Mouse (Mus musculus): Measurements from ENCODE around the gene Ppp1r8. TPM values are rescaled to one million over a fixed set of nuclear protein-coding genes. Genes with fewer than 3 reads are reported as not detected.

Gene Ppp1r8
- polyA plus RNA-seq, 1 experiment from 2014 or later: 56.8 TPM

GRCm38 (mm10) chr4:132816855-132817254 is 26.1 kb downstream of the Ppp1r8 start:
- Histone ChIP-seq H3K4me1 (ENCODE audit: control insufficient read depth, insufficient read depth, low read length) (no peaks in the 10 kb centered on the region), H3K27me3 (ENCODE audit: control insufficient read depth, insufficient read depth, low read length) (no peaks in the 10 kb centered on the region), H3K4me3 (replicated peaks; ENCODE audit: low read depth, low read length) (no peak overlapping the region), H3K4me2 (ENCODE audit: low read length) (no peak overlapping the region), H3K27ac (replicated peaks; ENCODE audit: low read depth, low read length) (no peak overlapping the region), H3K36me3 (ENCODE audit: control insufficient read depth, insufficient read depth, low read length) (no peaks in the 10 kb centered on the region), H3K9ac (replicated peaks; ENCODE audit: low read length) (no peak overlapping the region), H3K9me3 (ENCODE audit: control insufficient read depth, low read length) (0 out of 2 replicates have a peak, but pooled peaks cover 3% of the 10 kb centered on the region)
- DNase-seq (no peak), ATAC-seq (ENCODE audit: low FRiP score, low TSS enrichment) (no peak)
- WGBS: 66% methylated on average over 2 of the region's 2 CpGs

DNA sequence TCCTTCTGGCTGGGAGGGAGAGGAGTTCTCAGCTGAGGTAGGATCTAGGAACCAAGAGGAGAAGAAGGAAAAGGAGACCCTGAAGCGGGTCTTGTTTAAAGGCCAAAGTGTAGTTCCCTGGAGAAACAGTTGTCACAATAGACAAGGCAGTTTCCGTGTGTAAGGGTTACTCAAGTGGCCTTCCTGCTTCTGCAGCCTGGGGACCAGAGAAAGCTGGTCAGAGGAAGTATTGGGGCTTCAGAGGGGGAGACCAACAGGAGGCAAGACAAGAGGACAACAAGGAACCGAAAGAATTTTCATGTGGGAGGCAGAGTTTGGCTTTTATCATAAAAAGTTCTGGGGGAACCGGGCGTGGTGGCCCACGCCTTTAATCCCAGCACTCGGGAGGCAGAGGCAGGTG is 26.6 kb downstream of the Ppp1r8 start:
- Histone ChIP-seq H3K9ac (replicated peaks; ENCODE audit: low read length) (no peak overlapping the region), H3K27me3 (ENCODE audit: control insufficient read depth, insufficient read depth, low read length) (no peaks in the 10 kb centered on the region), H3K4me1 (ENCODE audit: control insufficient read depth, insufficient read depth, low read length) (no peaks in the 10 kb centered on the region), H3K27ac (replicated peaks; ENCODE audit: low read depth, low read length) (no peak overlapping the region), H3K4me3 (replicated peaks; ENCODE audit: low read depth, low read length) (no peak overlapping the region), H3K4me2 (ENCODE audit: low read length) (no peak overlapping the region), H3K36me3 (ENCODE audit: control insufficient read depth, insufficient read depth, low read length) (no peaks in the 10 kb centered on the region), H3K9me3 (ENCODE audit: control insufficient read depth, low read length) (0 out of 2 replicates have a peak, but pooled peaks cover 3% of the 10 kb centered on the region)
- ATAC-seq (ENCODE audit: low FRiP score, low TSS enrichment) (no peak), DNase-seq (no peak)
- 83% methylated on average over 7 of the region's 7 CpGs for WGBS

DNA sequence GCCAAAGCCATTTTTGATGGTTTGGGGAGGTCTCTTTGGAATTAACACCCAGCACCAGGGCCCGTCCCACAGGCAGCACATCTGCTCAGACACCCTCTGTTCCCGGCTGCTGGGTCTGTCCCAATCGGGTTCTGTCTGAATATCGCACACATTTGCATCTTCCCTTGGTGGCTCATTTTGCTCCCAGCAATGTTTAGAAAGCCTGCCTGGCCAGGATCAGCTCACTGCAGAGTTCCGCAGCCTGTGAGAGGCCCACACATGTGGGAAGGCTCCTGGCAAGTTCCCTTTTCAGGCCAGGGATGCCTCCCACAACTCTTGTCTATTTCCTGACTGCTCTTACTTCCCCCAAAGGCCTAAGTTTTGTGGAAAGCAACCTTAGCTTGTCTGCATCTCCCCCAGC is 33.3 kb downstream of the Ppp1r8 start:
- Histone ChIP-seq H3K4me3 (replicated peaks; ENCODE audit: low read depth, low read length) (no peak overlapping the region), H3K4me1 (ENCODE audit: control insufficient read depth, insufficient read depth, low read length) (no peaks in the 10 kb centered on the region), H3K27ac (replicated peaks; ENCODE audit: low read depth, low read length) (no peak overlapping the region), H3K27me3 (ENCODE audit: control insufficient read depth, insufficient read depth, low read length) (no peaks in the 10 kb centered on the region), H3K36me3 (ENCODE audit: control insufficient read depth, insufficient read depth, low read length) (no peaks in the 10 kb centered on the region), H3K4me2 (ENCODE audit: low read length) (no peak overlapping the region), H3K9ac (replicated peaks; ENCODE audit: low read length) (no peak overlapping the region), H3K9me3 (ENCODE audit: control insufficient read depth, low read length) (no peaks in the 10 kb centered on the region; the same call in 1 of the 2 replicates)
- ATAC-seq (ENCODE audit: low FRiP score, low TSS enrichment): no peak
- 91% methylated on average over 5 of the region's 5 CpGs for WGBS
- DNase-seq: no peak

GRCm38 (mm10) chr4:132807771-132808641 is 35.0 kb downstream of the Ppp1r8 start:
- Histone ChIP-seq H3K27me3 (ENCODE audit: control insufficient read depth, insufficient read depth, low read length) (no peaks in the 10 kb centered on the region), H3K9me3 (ENCODE audit: control insufficient read depth, low read length) (no peaks in the 10 kb centered on the region; the same call in 1 of the 2 replicates), H3K9ac (replicated peaks; ENCODE audit: low read length) (no peak overlapping the region), H3K36me3 (ENCODE audit: control insufficient read depth, insufficient read depth, low read length) (no peaks in the 10 kb centered on the region), H3K4me3 (replicated peaks; ENCODE audit: low read depth, low read length) (no peak overlapping the region), H3K4me1 (ENCODE audit: control insufficient read depth, insufficient read depth, low read length) (no peaks in the 10 kb centered on the region), H3K4me2 (ENCODE audit: low read length) (no peak overlapping the region), H3K27ac (replicated peaks; ENCODE audit: low read depth, low read length) (no peak overlapping the region)
- DNase-seq: no peak
- WGBS: 78% methylated on average over 5 of the region's 5 CpGs
- no peak for ATAC-seq (ENCODE audit: low FRiP score, low TSS enrichment)

DNA sequence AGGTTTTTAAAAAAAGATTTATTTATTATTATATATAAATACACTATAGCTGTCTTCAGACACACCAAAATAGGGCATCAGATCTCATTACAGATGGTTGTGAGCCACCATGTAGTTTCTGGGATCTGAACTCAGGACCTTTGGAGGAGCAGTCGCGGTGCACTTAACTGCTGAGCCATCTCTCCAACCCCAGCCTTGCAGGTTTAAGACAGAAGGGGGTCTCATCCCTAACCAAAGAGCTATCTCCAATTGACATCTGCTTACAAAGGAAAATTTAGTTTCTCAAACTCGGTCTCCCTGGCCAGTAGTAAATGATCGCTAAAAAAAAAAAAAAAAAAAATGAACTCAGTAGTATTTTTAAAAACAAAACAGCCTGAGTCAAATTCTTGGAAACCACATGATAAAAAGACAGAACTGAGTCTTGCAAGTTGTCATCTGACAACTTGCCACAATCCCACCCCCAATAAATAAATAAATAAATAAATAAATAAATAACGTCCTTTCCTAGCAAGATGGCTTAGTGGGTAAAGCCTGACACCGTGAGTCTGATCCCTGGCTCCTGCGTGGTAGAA is 36.3 kb downstream of the Ppp1r8 start:
- H3K27me3 ChIP-seq (ENCODE audit: control insufficient read depth, insufficient read depth, low read length): no peaks in the 10 kb centered on the region
- no peaks in the 10 kb centered on the region for H3K4me1 ChIP-seq (ENCODE audit: control insufficient read depth, insufficient read depth, low read length)
- H3K4me2 ChIP-seq (ENCODE audit: low read length): no peak overlapping the region
- H3K27ac ChIP-seq (replicated peaks; ENCODE audit: low read depth, low read length): no peak overlapping the region
- DNase-seq: no peak
- no peaks in the 10 kb centered on the region for H3K36me3 ChIP-seq (ENCODE audit: control insufficient read depth, insufficient read depth, low read length)
- no peak overlapping the region for H3K9ac ChIP-seq (replicated peaks; ENCODE audit: low read length)
- no peak overlapping the region for H3K4me3 ChIP-seq (replicated peaks; ENCODE audit: low read depth, low read length)
- no peak for ATAC-seq (ENCODE audit: low FRiP score, low TSS enrichment)
- 93% methylated on average over 7 of the region's 7 CpGs for WGBS
- H3K9me3 ChIP-seq (ENCODE audit: control insufficient read depth, low read length): no peaks in the 10 kb centered on the region; the same call in 1 of the 2 replicates

DNA sequence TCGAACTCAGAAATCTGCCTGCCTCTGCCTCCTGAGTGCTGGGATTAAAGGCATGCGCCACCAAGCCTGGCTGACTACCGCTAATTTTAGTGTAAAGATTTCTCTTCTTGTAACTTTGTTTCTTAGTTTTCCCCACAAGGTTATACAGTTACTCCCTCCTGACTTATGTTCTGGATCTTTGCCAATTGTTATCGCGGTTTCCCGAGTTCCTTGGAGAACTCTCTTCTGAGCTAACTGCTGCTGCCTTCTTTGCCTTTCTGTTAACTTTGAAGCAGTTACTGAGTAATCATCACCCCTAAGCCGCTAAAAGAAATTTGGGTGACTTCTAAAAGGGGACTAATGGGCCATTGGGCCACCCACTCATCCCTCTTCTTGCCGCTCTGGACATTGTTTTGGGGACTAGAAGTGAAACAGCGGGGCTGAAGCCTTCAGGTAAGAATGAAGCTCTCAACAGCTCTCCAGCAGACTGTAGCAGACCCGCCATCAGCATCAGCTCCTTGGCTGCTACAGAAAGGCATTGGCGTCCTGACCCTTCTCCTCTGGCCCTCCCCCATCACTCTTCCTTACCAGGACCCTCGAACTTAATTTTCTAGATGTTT is 37.3 kb downstream of the Ppp1r8 start:
- no peak overlapping the region for H3K27ac ChIP-seq (replicated peaks; ENCODE audit: low read depth, low read length)
- no peak overlapping the region for H3K4me2 ChIP-seq (ENCODE audit: low read length)
- no peaks in the 10 kb centered on the region; the same call in 1 of the 2 replicates for H3K9me3 ChIP-seq (ENCODE audit: control insufficient read depth, low read length)
- no peak overlapping the region for H3K9ac ChIP-seq (replicated peaks; ENCODE audit: low read length)
- no peak for DNase-seq
- H3K4me1 ChIP-seq (ENCODE audit: control insufficient read depth, insufficient read depth, low read length): no peaks in the 10 kb centered on the region
- 90% methylated on average over 12 of the region's 12 CpGs for WGBS
- H3K27me3 ChIP-seq (ENCODE audit: control insufficient read depth, insufficient read depth, low read length): no peaks in the 10 kb centered on the region
- no peak for ATAC-seq (ENCODE audit: low FRiP score, low TSS enrichment)
- H3K4me3 ChIP-seq (replicated peaks; ENCODE audit: low read depth, low read length): no peak overlapping the region
- H3K36me3 ChIP-seq (ENCODE audit: control insufficient read depth, insufficient read depth, low read length): no peaks in the 10 kb centered on the region

DNA sequence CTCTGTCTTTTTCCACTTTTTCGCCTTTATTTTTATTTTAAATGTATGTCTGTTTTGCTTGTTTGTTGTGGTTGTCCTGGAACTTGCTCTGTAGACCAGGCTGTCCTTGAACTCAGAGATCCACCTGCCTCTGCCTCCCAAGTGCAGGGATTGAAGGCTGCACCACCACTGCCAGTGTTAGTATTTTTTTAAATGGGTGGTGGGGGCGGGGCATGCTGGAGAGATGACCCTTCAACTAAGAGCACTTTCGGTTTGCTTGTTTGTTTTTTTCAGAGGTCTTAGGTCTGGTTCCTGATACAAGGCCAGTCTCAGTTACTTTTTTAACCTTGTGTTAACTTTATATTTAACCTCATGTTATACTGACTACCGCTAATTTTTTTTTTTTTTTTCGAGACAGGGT is 37.8 kb downstream of the Ppp1r8 start:
- DNase-seq (no peak), ATAC-seq (ENCODE audit: low FRiP score, low TSS enrichment) (no peak)
- no peaks in the 10 kb centered on the region for H3K27me3 ChIP-seq (ENCODE audit: control insufficient read depth, insufficient read depth, low read length)
- no peak overlapping the region for H3K4me3 ChIP-seq (replicated peaks; ENCODE audit: low read depth, low read length)
- no peak overlapping the region for H3K4me2 ChIP-seq (ENCODE audit: low read length)
- H3K36me3 ChIP-seq (ENCODE audit: control insufficient read depth, insufficient read depth, low read length): no peaks in the 10 kb centered on the region
- WGBS: 85% methylated on average over 5 of the region's 5 CpGs
- H3K27ac ChIP-seq (replicated peaks; ENCODE audit: low read depth, low read length): no peak overlapping the region
- no peak overlapping the region for H3K9ac ChIP-seq (replicated peaks; ENCODE audit: low read length)
- no peaks in the 10 kb centered on the region for H3K4me1 ChIP-seq (ENCODE audit: control insufficient read depth, insufficient read depth, low read length)
- no peaks in the 10 kb centered on the region for H3K9me3 ChIP-seq (ENCODE audit: control insufficient read depth, low read length)

- Histone ChIP-seq H3K4me3 (replicated peaks; ENCODE audit: low read depth, low read length) (no peak overlapping the region), H3K9ac (replicated peaks; ENCODE audit: low read length) (no peak overlapping the region), H3K4me1 (ENCODE audit: control insufficient read depth, insufficient read depth, low read length) (no peaks in the 10 kb centered on the region), H3K27ac (replicated peaks; ENCODE audit: low read depth, low read length) (no peak overlapping the region), H3K27me3 (ENCODE audit: control insufficient read depth, insufficient read depth, low read length) (no peaks in the 10 kb centered on the region), H3K36me3 (ENCODE audit: control insufficient read depth, insufficient read depth, low read length) (no peaks in the 10 kb centered on the region), H3K9me3 (ENCODE audit: control insufficient read depth, low read length) (no peaks in the 10 kb centered on the region), H3K4me2 (ENCODE audit: low read length) (no peak overlapping the region)
- ATAC-seq (ENCODE audit: low FRiP score, low TSS enrichment) (no peak), DNase-seq (no peak)
- 96% methylated on average over 6 of the region's 6 CpGs for WGBS
These were observed 38.6 kb downstream of the Ppp1r8 start for GRCm38 (mm10) chr4:132804331-132804730.
